Mouse (Mus musculus): ENCODE results near the gene BC049352.
A peak's percentile ranks its signal among the peaks of the same experiment; 100 is the strongest.

Gene BC049352

GRCm38 (mm10) chr9:45195468-45195867, 13.7 kb downstream of the BC049352 start:
- DNase-seq = no peak

GRCm38 (mm10) chr9:45196125-45196830, 14.5 kb downstream of the BC049352 start:
- DNase-seq = peak; percentile 65

GRCm38 (mm10) chr9:45197549-45197948, 15.7 kb downstream of the BC049352 start:
- no peak for DNase-seq

GRCm38 (mm10) chr9:45201319-45201947, 19.6 kb downstream of the BC049352 start:
- no peak for DNase-seq

GRCm38 (mm10) chr9:45202021-45202798, 20.4 kb downstream of the BC049352 start:
- no peak for DNase-seq

GRCm38 (mm10) chr9:45203797-45204410, 22.1 kb downstream of the BC049352 start, which contains the start of gene Tmprss4:
Tmprss4 (minus strand) TSS chr9:45204092.
- peak; percentile 44 for DNase-seq

GRCm38 (mm10) chr9:45205143-45205542, 23.3 kb downstream of the BC049352 start:
- DNase-seq = no peak

- DNase-seq = no peak
These were observed 24.3 kb downstream of the BC049352 start for GRCm38 (mm10) chr9:45206121-45206520.

GRCm38 (mm10) chr9:45207015-45207743, 25.4 kb downstream of the BC049352 start:
- DNase-seq = peak; percentile 51

GRCm38 (mm10) chr9:45212001-45212400, 30.2 kb downstream of the BC049352 start:
- no peak for DNase-seq

- no peak for DNase-seq
These were observed 33.8 kb downstream of the BC049352 start for GRCm38 (mm10) chr9:45215526-45216179.

- DNase-seq = no peak
These were observed 37.8 kb downstream of the BC049352 start for GRCm38 (mm10) chr9:45219644-45220043.

GRCm38 (mm10) chr9:45221567-45221966, 39.8 kb downstream of the BC049352 start:
- DNase-seq = peak; percentile 96

- no peak for DNase-seq
These were observed 47.6 kb downstream of the BC049352 start for GRCm38 (mm10) chr9:45229359-45229758.

- DNase-seq = no peak
These were observed 53.9 kb downstream of the BC049352 start for GRCm38 (mm10) chr9:45235668-45236227.

- no peak for DNase-seq
These were observed 54.9 kb downstream of the BC049352 start for GRCm38 (mm10) chr9:45236744-45237143.

- no peak for DNase-seq
These were observed 59.6 kb downstream of the BC049352 start for GRCm38 (mm10) chr9:45241397-45241796.

GRCm38 (mm10) chr9:45245432-45245831, 63.6 kb downstream of the BC049352 start:
- DNase-seq = no peak

GRCm38 (mm10) chr9:45246060-45246459, 64.3 kb downstream of the BC049352 start:
- no peak for DNase-seq

GRCm38 (mm10) chr9:45247536-45247935, 65.7 kb downstream of the BC049352 start:
- peak; percentile 39 for DNase-seq

- DNase-seq = peak; percentile 69
These were observed 68.5 kb downstream of the BC049352 start for GRCm38 (mm10) chr9:45250306-45250705.

- DNase-seq = peak; percentile 61
These were observed 69.5 kb downstream of the BC049352 start for GRCm38 (mm10) chr9:45251281-45251680.
